Mouse (Mus musculus) kidney, embryonic 14.5 days (tissue): ENCODE measurements at regions not wholly inside any gene's neighbourhood (a gene's known extent, or its start where the extent isn't known, plus 50 kb on each side); places are given as distances from the start of the nearest gene placed in this dataset.
A peak's percentile ranks its signal among the peaks of the same experiment; 100 is the strongest.

Experiments used
- ATAC-seq: fragments of 200-750 bp; cut with Nextera tagmentation; 2 replicates; pipeline ENCODE4 v1.8.0; 2017; ENCODE audit warnings: moderate number of reproducible peaks, mild to moderate bottlenecking, moderate TSS enrichment, moderate library complexity; ENCODE audit not compliant: low FRiP score, low TSS enrichment
- H3K27ac ChIP-seq: fragments of 300-500 bp; sonication (generic); 2 replicates; pipeline ENCODE4 v1.5.1; 2014; ENCODE audit warnings: low read depth, mild to moderate bottlenecking, low read length, moderate library complexity, mixed read lengths
- H3K27me3 ChIP-seq: fragments of 300-500 bp; sonication (generic); 2 replicates; pipeline ENCODE4 v1.6.1; 2014; ENCODE audit warnings: mild to moderate bottlenecking, low read length; ENCODE audit not compliant: control insufficient read depth, insufficient read depth
- H3K36me3 ChIP-seq: fragments of 300-500 bp; sonication (generic); 2 replicates; pipeline ENCODE4 v1.6.1; 2014; ENCODE audit warnings: low read length, mixed read lengths; ENCODE audit not compliant: control insufficient read depth, insufficient read depth
- H3K4me1 ChIP-seq: fragments of 300-500 bp; sonication (generic); 2 replicates; pipeline ENCODE4 v1.6.1; 2014; ENCODE audit warnings: low read length, mixed read lengths; ENCODE audit not compliant: control insufficient read depth, insufficient read depth
- H3K4me2 ChIP-seq: fragments of 300-500 bp; sonication (generic); replicated peaks from 2 replicates; pipeline ENCODE4 v1.6.1; 2014; ENCODE audit warnings: low read depth, mild to moderate bottlenecking, low read length
- H3K4me3 ChIP-seq: fragments of 300-500 bp; sonication (generic); 2 replicates; pipeline ENCODE4 v1.5.1; 2014; ENCODE audit warnings: mild to moderate bottlenecking, low read length
- H3K9ac ChIP-seq: fragments of 300-500 bp; sonication (generic); 2 replicates; pipeline ENCODE4 v1.6.1; 2014; ENCODE audit warnings: low read depth, mild to moderate bottlenecking, low read length, moderate library complexity
- H3K9me3 ChIP-seq: fragments of 300-500 bp; sonication (generic); 2 replicates; pipeline ENCODE4 v1.6.1; 2016; ENCODE audit warnings: low read length; ENCODE audit not compliant: control insufficient read depth
- WGBS: fragments of 180-500 bp; shearing (Covaris S2); extraction: QIAGEN DNeasy Blood & Tissue Kit; methylation state at CpG from one replicate; pipeline ENCODE4 v1.1.7; 2014; 5-methylcytosine and 5-hydroxymethylcytosine counted together

DNA sequence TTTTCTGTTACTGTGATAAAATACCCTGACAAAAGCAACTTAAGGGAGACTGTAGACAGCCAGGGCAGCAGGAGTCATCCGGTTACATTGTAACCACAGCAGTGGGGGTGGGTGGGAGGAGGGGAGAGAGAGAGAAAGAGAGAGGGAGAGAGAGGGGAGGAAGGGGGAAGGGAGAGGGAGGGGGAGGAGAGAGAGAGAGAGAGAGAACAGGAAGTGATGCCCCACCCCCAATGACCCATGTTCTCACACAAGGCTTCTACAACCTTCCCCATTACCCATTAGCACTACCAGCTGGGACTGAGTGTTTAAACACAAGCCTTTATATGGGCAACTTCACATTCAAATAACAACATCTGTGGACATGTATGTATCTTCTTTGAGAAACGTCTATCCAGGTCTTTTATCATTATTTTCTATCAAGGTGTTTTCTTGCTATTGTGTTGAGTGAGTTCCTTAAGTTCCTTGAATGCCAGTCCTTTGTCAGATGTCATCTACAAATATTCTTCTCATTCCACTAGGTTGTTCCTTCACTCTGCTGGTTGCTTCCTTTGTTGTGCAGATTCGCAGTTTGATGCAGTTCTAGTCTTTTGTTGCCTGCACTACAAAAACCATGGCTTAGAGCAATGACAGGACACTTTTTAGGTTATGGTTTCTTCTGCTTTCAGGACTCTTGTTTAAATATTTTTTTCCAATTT, 274.7 kb upstream of the Ddx18 start:
- Histone ChIP-seq H3K4me2 (no peak overlapping the region), H3K9ac (no peak overlapping the region), H3K27ac (no peak overlapping the region), H3K4me1 (no peaks in the 10 kb centered on the region), H3K27me3 (no peaks in the 10 kb centered on the region), H3K4me3 (no peak overlapping the region), H3K36me3 (no peaks in the 10 kb centered on the region), H3K9me3 (no peaks in the 10 kb centered on the region)
- ATAC-seq, result no peak
- WGBS, result 70% methylated on average over 3 of the region's 3 CpGs

DNA sequence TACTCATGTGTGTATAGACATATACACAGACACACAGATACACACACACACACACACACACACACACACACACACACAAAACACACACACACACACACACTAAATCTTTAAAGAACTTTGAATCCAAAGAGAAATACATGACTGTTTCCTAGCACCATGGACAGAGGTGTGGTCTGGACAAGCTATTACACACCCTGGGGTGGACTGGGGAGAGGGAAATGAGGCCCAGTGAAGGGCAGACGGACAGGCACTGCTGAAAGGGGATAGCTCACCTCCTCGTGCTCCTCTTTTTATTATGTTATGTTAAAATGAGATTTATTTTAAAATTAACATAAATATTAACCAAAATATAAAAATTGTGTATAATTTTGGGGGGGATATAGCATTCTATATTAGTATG, 265.8 kb upstream of the Ddx18 start:
- Histone ChIP-seq H3K4me2 (no peak overlapping the region), H3K9ac (no peak overlapping the region), H3K4me3 (no peak overlapping the region), H3K4me1 (no peaks in the 10 kb centered on the region), H3K36me3 (no peaks in the 10 kb centered on the region), H3K27me3 (no peaks in the 10 kb centered on the region), H3K9me3 (no peaks in the 10 kb centered on the region), H3K27ac (no peak overlapping the region)
- WGBS, result 20% methylated on average over 2 of the region's 2 CpGs
- 0 out of 2 replicates have a peak, but pooled peaks have one; percentile 64 for ATAC-seq

DNA sequence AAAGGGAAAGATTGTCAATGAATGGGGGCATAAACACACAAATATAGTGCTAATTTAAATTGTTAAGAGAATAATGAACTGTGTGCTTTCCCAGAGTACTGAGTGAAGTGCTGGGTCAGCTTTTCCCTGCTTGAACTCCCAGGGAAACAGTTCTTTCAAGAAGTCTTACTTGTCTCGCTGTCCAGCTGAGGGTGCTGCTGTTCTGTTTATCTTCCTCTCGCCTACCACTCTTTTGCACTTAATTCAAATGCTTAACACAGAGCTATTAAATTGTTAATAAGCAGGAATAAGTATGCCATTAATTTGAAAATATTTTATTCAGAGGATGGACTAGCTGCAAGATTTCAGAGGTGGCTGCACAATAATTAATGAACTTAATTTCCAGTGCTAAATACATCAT, 262.5 kb upstream of the Ddx18 start:
- no peak for ATAC-seq
- H3K27me3 ChIP-seq, result no peaks in the 10 kb centered on the region
- H3K27ac ChIP-seq, result no peak overlapping the region
- no peaks in the 10 kb centered on the region for H3K4me1 ChIP-seq
- H3K4me3 ChIP-seq, result no peak overlapping the region
- H3K4me2 ChIP-seq, result no peak overlapping the region
- no peak overlapping the region for H3K9ac ChIP-seq
- WGBS, result 55% methylated on average over 2 of the region's 2 CpGs
- H3K36me3 ChIP-seq, result no peaks in the 10 kb centered on the region
- no peaks in the 10 kb centered on the region for H3K9me3 ChIP-seq

DNA sequence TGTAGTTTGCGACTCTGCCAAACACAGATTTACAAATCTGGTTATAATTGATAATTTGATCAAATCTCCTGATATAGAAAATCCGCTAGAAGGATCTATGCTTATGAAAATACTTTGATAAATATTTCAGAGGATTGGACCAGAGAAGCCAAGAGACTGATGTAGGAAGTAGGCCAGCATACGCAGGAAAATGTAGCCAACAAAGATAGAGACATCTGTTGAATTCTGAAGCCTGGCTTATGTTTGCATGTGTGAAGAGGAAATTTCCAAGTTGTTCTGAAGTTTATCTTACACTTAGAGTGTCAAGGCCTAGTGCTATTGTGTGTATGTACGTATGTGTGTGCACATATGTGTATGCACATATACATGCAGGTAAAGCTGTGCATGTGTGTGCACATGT, 255.2 kb upstream of the Ddx18 start:
- 90% methylated on average over 4 of the region's 4 CpGs for WGBS
- no peak overlapping the region for H3K27ac ChIP-seq
- no peak overlapping the region for H3K4me2 ChIP-seq
- H3K9ac ChIP-seq, result no peak overlapping the region
- no peak overlapping the region for H3K4me3 ChIP-seq
- no peaks in the 10 kb centered on the region for H3K9me3 ChIP-seq
- no peaks in the 10 kb centered on the region for H3K36me3 ChIP-seq
- H3K4me1 ChIP-seq, result no peaks in the 10 kb centered on the region
- no peak for ATAC-seq
- H3K27me3 ChIP-seq, result no peaks in the 10 kb centered on the region

DNA sequence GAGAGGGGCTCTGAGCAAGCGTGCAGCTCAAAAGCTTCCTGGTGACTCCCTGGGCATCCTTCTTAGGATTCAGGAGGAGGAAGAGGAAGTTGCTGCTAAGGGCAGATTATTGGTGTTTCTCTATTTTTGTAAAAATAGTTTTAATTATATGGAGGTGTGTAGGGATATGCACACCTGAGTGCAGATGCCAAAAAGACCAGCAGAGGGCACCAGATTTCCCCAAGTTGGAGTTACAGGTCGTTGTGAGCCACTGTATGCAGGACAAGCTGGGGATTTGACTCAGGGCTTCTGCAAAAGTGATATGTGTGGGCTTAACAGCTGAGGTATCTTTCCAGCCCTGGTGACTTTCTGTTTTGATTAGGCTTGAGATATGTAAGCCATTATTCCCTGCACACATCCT, 235.5 kb upstream of the Ddx18 start:
- ATAC-seq, result no peak
- WGBS, result 67% methylated on average over 2 of the region's 2 CpGs
- Histone ChIP-seq H3K4me2 (no peak overlapping the region), H3K4me1 (no peaks in the 10 kb centered on the region), H3K36me3 (no peaks in the 10 kb centered on the region), H3K9me3 (no peaks in the 10 kb centered on the region), H3K27ac (no peak overlapping the region), H3K4me3 (no peak overlapping the region), H3K27me3 (no peaks in the 10 kb centered on the region), H3K9ac (no peak overlapping the region)

DNA sequence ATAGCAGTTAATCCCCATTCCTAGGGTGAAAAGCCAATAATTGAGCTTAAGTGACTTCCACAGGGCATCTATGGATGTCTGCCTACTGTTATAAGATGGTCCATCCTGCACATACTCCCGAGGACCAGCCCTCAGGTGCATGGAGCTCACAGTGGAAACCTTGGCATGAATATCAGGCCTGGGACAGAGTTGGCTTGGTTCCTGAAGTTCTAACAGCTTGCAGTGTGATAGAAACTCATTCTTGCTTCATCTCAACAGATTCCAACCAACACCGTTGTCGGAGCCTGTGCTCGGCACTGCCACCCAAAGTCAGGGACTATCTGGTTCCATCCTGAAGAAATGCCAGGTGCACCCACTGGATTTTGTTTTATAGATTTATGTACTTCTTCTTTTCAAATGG, 234.7 kb upstream of the Ddx18 start:
- no peak overlapping the region for H3K4me2 ChIP-seq
- no peaks in the 10 kb centered on the region for H3K27me3 ChIP-seq
- 91% methylated on average over 4 of the region's 4 CpGs for WGBS
- H3K4me3 ChIP-seq, result no peak overlapping the region
- no peak overlapping the region for H3K27ac ChIP-seq
- ATAC-seq, result no peak
- H3K4me1 ChIP-seq, result no peaks in the 10 kb centered on the region
- H3K36me3 ChIP-seq, result no peaks in the 10 kb centered on the region
- H3K9me3 ChIP-seq, result no peaks in the 10 kb centered on the region
- no peak overlapping the region for H3K9ac ChIP-seq

DNA sequence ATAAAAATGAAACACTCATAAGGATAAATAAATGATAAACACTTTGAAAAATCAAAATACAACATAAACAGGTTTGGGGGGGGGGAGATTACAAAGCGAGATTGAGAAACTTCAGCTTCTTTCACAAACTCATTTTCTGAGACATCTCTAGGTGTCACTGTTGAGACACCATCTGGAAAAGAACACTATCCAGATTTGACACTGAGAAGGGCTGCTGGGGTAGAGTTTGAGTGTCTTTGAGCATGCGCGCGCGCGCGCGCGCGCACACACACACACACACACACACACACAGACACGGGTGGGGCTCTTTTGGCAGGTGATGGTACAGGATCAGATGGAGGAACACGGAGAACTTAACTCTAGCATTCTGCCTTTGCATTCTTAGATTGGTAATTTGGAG, 230.7 kb upstream of the Ddx18 start:
- WGBS, result 86% methylated on average over 12 of the region's 12 CpGs
- H3K4me3 ChIP-seq, result no peak overlapping the region
- H3K9ac ChIP-seq, result no peak overlapping the region
- no peaks in the 10 kb centered on the region for H3K27me3 ChIP-seq
- H3K4me2 ChIP-seq, result no peak overlapping the region
- H3K36me3 ChIP-seq, result no peaks in the 10 kb centered on the region
- ATAC-seq, result no peak
- no peaks in the 10 kb centered on the region for H3K4me1 ChIP-seq
- no peak overlapping the region for H3K27ac ChIP-seq
- H3K9me3 ChIP-seq, result no peaks in the 10 kb centered on the region

DNA sequence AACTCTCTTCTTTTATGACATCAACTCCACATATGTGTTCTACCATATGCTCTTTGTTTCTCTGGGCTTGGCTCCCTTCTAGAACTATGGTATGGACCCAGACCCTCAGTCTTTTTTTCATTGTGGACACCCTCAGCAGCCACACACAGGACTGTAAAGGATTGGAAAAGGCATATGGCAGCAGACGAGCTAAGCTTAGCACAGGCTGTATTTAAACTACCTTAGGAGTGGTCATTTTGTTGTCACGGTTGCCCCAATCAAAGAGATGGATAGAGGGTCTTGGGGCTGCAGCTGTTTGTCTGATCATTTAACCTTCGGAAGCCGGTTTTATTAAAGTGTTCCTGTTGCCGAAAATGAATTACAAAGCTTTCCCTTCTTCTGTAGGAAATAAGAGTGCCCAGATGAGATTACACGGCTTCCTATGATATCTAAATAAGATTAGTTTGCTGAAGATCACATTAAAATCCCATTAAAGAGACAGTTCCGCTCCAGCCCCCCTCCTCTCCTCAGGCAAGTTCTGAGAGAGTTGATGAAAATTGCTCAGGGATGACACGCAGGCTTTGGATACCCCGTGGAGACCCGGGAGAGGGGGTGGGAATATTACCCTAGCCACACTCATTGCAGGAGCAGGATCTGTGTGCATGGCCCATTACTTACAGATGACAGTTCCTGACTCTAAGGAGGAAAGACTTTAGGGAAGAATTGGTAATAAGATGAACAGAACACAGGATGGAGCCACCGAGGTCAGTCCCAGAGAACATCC, 227.4 kb upstream of the Ddx18 start:
- H3K27me3 ChIP-seq, result no peaks in the 10 kb centered on the region
- peak; percentile 46; the same call in 1 of the 2 replicates for ATAC-seq

DNA sequence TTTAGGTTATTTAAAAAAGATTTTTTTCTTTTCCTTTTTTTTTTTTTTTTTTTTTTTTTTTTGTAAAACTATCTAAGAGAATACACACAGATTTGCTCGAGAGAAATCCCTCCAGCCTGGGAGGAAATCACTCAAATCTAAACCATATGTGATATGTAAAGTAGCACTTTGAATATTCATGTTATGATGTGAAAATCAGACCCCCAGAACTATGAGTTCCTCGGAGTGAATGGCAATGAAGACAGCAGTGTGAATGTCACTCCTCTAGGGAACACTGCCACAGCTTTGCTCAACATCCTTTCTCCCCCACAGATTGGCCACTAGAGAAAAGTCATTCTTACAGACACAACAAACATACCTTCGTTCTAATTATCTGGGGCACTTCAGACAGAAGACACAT, 217.8 kb upstream of the Ddx18 start:
- no peaks in the 10 kb centered on the region for H3K9me3 ChIP-seq
- H3K36me3 ChIP-seq, result no peaks in the 10 kb centered on the region
- 30% methylated on average over 3 of the region's 3 CpGs for WGBS
- no peaks in the 10 kb centered on the region for H3K4me1 ChIP-seq
- no peak overlapping the region for H3K4me3 ChIP-seq
- H3K9ac ChIP-seq, result no peak overlapping the region
- H3K27ac ChIP-seq, result no peak overlapping the region
- H3K4me2 ChIP-seq, result no peak overlapping the region
- H3K27me3 ChIP-seq, result no peaks in the 10 kb centered on the region
- no peak for ATAC-seq

More for the DNA sequence above, 227.4 kb upstream of the Ddx18 start:
- Histone ChIP-seq H3K4me1 (no peaks in the 10 kb centered on the region), H3K9me3 (no peaks in the 10 kb centered on the region), H3K9ac (no peak overlapping the region), H3K27ac (no peak overlapping the region), H3K4me2 (no peak overlapping the region), H3K4me3 (no peak overlapping the region), H3K36me3 (no peaks in the 10 kb centered on the region)
- WGBS, result 48% methylated on average over 11 of the region's 11 CpGs
